Mouse (Mus musculus) cerebellum, postnatal 25 days (tissue): ENCODE results near the gene Mybphl.
A peak's percentile ranks its signal among the peaks of the same experiment; 100 is the strongest.

ENCODE experiments used
- DNase-seq, 2 experiments: peaks; one replicate each; pipeline ENCODE4 v3.0.0; 2021; ENCODE audit warnings: mixed read lengths in 2 of 2

Mybphl gene

DNA sequence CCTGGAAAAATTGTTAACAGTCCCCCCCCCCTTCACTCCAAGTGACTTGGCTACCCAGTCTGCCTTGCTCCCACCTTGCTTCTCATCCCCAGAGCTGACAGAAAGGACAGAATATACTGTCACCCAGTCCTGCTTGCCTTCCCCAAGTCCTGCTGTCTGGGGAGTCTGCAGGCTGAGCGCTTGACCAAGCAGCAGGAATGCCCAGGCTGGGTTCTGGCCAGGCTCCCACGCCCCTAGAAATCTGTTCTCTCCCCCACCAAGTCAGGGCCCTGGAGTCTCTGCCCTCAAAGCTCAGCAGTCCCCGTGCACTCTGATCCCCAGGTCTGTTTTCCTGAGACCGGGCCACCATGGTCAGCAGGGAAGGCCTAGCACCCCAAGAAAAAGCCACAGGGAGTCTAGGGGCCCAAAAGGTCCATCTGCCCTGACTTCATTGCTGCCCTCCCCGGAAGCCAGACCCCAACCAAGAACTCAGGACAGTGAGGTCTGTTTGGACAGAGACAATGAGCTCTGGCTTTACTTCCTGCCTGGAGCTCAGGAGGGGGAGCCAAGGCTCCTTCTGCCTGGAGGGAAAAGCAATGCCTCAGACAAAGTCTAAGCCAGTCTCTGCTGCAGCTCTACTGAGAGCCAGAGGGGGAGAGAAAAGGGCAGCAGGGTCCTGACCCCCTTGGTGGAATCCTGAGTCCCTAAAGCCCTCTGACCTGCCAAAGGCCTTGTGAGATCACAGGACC, 46.5 kb downstream of the Mybphl start:
- DNase-seq: peak in 1 of 2 experiments; percentile 27

DNA sequence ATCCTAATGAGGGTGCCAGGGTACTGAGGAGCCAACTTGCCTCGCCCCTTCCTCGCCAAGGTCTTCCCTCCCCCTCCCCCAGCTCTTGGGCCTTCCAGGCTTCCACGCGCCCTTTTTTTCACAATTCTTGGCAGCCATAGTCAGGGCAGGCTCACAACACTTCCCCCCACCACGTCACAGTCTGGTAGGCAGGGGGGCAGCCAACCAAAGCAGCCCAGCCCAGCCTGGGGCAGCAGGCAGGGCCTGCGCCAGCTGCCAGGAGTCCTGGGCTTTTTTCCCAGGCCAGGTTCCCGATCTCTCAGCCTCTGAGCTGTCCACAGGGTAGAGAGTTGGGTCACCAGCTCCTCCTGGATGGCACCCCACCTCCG, 47.0 kb downstream of the Mybphl start:
- peak; percentile 71 to 83 for DNase-seq

DNA sequence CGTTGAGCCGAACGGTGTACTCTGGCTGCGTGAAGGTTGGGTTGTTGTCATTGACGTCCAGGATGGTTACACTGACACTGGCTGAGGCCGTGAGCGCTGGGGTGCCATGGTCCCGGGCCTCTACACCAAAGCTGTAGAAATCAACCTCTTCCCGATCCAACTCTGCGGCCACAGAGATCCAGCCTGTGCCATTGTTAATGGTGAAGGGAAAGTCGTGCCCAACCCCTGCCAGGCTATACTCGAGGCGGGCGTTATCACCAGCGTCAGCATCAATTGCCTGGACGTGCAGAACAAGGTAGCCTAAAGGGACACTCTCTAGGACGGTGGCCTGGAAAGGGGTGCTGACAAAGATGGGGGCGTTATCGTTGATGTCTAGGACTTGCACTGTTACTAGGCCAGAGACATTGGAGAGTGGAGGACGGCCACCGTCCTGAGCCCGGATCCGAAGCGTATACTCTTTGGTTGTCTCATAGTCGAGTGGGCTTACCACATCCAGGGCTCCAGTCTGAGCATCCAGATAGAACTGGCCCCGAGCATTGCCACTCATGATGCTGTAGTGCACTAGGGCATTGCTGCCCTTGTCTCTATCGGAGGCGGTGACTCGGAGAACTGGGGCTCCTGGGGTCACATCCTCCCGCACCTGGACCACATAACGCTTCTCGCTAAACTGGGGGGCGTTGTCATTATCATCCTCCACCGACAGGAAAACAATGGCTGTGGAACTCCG, 49.1 kb downstream of the Mybphl start:
- no peak for DNase-seq

DNA sequence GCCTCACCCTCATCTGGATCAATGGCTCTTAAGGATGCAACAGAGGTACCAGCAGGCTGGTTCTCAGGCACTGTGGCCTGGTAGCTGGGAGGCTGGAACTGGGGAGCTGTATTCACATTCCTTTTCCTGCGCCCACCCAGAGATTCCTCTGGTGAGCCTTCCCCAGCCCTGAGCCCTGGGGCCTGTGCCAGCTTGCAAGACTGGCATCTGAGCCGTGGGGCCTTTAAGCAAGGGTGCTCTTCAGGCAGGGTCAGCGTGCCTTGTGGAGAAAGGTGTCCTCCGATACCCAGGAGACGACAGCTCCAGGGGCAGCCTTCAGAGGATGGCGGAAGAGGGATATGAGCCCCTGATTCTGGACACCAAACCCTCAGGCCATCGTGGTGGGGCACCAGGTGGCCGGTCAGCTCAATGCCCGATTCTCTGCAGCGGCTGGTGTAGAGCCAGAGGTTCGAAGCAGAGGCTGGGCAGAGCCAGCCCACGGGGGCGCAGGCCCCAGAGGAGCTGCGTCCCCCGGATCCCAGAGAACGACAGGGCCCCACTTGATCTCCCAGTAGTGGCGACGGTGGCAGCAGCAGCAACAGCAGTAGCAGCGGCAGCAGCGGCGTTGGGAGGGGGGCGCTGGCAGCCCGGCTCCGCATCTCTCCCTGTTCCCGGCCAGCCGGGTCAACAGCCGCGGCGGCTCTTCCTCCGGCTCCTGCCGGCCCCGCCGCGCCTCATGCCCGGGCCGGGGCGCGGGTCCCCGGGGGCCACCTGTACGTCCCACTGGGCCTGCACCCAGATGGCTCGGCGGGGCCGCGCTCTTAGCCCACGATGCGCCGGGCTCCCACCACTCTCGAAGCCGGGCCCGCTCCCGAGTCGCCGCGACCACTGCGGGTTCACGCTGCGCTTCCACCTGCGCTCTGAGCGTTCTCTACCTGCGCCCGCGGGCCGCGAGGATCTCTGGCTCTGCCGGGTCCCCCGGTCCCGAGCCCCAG, 50.4 kb downstream of the Mybphl start, which contains the start of gene Celsr2:
Gene Celsr2 (minus strand): TSS at position 696 of the 974 bp plus-strand sequence.
- peak; percentile 57 to 61 for DNase-seq

DNA sequence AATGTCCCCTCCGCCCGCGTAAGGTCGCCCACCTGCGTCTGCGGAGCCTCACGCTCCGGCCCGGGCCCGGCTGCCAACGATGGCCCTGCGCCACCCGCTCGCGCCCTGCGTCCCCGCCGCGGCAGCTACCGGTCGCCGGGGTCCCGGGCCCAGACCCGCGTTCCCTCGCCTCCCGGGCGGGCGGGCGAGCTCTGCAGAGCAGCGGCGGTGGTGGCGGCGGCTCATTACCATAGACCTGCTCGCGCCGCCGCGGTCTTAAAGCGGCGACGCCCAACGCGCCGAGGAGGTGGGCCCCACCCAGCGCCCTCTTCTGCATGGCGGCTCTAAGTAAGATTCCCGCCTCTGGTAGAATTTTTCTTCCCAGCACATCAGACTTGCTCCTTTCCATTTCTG, 51.1 kb downstream of the Mybphl start:
- peak; percentile 91 to 95 for DNase-seq

DNA sequence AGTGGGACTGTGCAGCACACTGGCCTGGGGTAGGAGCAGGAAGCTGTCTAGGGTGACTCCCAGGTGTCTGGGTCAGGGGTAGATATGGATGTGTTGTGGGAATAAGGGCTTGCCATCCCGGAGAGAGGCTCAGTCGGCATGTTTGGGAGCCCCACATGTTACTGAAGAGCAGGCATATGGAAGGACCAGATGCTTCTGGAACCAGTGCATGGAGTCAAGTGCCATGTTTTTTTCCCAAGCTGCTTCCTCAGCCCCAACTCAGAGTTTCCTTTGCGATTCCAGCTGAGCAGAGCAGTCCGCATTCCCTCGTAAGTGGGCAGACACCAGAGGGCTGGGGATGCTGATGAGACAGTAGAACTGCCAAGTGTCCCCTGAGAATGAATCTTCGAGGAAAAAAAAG, 58.3 kb downstream of the Mybphl start:
- DNase-seq: no peak

DNA sequence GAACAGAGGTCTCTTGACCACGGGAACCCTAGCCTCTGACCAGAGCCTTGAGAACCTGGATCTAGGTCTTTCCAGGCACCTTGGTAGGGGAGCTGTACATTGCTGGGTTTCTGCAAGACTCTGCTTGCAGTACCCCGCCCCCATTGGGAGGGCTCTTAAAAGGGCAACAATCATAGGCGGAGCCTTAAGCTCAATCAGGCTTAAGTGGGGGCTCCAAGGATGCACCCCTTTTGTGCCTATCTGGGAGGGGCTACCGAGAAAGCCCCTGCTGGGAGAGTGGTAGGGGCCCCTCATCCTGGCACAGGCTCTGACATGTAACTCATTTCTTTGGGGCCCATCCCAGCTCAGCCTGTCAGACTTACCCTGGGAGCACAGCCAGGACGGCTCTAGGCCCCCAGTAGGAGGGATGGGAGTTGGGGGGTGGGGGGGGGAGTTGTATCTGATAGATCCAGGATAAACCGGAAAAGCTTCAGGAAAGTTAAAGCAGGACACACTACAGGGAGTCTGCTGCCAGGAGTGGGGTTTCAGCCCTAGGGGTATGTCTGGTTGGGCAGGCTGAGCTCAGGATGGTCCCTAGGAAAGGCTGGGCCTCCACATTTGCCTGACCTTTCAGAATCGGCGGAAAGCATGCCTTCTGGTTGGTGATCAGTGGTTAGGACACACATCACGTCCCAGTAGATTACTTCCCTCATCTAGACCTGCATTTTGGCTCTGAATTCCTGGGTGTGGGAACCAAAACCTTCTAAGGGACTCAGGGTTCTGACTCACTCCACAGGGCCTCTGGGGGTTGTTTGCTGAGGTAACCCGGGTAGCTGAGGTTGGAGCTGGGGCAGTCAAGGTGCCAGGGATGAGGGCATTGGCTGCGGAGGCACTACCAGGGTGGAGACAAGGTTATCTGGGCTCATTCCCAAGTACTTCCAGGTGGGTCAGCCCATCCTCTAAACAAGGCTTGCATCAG, 59.4 kb downstream of the Mybphl start:
- peak; percentile 78 to 87 for DNase-seq

DNA sequence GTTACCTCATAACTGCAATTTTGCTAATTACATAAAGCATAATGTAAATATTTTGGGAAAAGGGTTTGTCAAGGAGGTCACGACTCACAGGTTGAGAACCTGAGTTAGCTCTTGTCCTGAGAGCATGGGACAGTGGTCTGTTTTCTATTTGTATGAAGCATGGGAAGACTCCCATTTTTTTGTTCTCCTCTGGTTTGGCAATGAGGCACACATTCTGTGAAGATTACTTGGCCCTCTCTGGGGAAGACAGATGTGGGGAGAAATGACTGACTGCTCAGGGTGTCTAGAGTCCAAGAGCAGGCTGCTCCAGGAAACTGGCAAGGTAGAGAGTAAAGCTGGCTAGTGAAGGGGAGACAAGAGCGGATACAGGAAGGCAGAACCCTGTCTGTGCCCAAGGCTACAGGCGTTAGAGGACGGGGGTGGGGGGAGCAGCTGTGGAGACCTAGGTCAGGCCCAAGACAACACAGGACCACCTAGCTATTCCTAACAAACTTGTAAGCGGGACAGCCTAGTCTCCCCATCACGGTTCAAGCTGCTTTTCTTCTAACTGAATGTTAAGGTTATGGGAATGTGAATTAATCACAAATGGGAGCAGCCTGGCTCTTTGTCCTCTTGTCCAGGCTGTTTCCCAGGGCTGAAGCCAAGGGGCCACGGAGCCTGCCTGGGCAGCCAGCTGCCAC, 60.4 kb downstream of the Mybphl start:
- no peak for DNase-seq

DNA sequence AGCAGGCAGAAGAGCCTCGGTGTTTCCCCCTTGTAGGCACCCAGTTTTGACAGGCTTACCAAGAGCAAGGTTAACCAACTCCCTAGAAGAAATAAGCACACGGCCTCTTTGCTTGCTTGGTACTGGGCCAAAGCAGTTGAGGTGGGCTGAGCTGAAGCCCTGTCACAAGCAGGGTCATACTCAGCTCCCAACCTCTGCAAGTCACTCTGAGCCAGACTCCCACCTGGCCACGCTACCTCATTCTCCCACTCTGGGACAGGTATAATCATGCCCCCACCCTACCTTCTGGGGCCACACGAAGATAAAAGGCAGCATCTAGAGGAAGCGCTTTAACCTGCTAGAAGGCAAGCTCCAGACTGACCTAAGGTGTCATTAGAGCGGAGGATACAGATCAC, 60.9 kb downstream of the Mybphl start:
- DNase-seq: no peak
